Mouse (Mus musculus) CD4-positive, CD25-positive, alpha-beta regulatory T cell, adult 2 months (primary cell): ENCODE data around the gene Pidd1.
"Not testable (repeated sequence)": the region's sequence is repeated elsewhere in the genome, so short reads cannot be mapped to it uniquely, and the experiment has no call there.

Source experiments
- DNase-seq: peaks from one replicate; pipeline ENCODE4 v3.0.0-alpha.2; 2012; ENCODE audit warnings: low read depth, low spot score

The Pidd1 gene

DNA sequence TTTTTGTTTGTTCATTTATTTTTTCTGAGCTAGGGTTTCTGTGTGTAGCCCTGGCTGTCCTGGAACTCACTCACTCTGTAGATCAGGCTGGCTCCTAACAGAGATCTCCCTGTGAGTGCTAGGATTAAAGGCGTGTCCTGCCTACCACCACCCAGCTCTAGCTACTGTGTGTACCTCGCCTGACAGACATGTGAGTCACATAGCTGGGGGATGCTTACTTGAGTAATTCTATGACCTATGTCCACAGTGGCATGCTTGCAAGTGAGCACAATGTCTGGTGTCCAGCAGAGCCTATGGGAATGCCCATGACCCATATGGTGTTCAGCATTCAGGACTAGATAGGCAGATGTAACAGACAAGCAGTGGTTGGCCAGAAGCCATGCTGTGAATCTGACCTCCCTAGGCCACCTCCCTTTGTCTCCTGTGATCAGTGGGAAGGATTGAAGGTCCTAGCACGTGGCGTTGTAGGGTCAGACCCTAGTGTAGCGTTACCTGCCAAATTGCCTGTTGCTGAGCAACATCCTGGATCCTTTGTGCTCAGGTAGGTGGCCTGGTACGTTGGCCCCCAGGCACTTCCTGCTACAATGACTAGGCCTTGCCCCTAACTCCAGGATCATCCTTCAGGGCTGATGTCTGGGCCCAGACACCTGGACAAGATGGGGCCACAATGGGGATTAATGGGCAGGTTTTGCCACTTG lies 27.5 kb downstream of the Pidd1 start:
- DNase-seq, result no peak

DNA sequence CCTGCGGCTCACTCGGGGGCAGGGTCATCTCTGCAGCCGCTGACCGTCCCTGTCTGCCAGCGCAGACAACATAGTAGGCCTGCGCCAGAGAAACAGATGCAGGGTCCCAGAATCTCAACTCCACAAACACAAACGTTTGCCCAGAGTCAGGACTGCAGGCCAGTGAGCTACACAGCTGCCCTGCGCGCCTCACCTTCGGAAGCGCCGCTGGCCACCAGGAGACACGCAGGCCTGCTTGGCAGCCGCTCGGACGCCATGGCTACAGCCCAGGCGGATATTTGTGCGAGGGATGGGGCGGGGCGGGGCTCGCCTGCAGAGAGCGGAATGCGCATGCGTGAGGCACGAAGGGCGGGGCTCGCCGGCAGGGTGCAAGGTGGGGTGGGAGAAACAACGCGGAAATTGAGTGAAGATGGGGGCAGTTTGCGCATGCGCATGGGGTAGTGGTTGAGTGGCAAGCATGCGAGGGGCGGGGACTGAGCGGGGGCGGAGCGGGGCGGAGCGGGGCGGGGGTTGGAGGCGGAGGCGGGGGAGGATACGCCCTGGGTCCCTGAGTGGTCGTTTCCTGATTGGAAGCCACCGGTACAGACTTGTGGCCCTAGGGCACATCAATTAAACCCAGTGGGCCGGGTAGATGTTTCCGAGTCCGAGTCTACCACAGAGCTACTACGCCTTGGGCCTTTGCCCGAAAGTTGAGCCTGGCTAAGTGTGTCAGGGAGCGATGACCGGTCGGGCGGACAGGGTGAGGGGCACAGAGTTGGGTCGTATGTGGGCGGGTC lies 29.8 kb downstream of the Pidd1 start, which contains the start of gene Gatd1:
Gene Gatd1 (minus strand): TSS at position 328 of the 776 bp plus-strand sequence.
- DNase-seq, result peak; percentile 100

DNA sequence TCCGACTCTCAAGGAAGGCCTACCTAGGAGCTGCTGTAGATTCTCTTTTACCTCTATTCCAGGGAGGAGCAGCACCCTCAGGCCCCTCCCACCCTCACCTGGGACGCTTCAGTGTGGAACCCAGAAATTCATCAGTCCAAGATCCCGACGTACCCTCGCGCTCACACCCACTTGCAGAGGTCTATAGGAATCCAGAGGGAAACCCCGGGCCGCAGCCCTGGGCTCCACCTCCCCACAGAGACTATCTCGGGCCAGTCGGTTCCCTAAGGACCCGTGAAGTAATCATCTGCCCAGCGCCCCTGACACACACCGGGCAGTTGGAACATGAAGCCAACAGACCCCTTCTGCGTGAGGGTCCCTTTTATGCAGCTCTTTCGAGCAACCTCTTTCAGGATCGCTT lies 30.5 kb downstream of the Pidd1 start:
- no peak for DNase-seq

DNA sequence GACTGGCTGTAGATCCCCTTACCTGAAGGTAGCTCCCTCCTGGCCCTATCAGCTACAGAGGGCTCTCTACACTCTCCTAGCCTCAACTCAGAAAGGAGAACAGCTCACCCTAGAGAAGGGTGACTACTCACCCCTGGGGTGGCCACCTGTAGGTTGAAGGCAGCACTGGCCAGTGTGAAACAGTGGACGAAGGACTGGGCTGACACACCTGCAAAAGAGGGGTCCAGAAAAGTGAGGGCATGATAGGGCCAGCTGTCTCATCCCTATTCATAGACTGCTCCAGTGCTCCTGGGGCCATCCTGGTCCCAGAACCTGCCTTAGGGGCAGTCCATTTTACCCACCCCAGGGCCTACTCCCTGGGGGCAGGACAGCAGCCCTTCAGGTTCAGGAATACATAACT lies 32.2 kb downstream of the Pidd1 start:
- DNase-seq, result no peak

DNA sequence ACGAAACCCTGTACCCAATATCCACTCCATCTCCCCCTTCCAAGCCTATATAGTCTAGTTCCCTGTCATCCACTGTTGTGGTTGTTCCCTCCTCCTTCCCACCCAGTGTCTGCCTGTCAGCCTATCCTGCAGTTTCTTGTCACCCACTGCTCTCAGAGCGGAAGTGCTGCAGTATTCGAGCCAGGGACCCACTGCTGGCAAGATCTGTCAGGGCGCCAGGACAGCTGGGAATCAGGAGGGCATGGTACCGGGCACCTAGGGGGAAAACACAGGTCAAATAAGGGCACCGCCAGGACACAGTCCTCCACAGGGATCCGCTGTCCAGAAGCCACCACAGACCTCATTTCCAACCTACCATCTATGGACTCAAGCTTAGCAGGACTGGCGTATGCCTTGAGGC lies 33.2 kb downstream of the Pidd1 start:
- no peak for DNase-seq

DNA sequence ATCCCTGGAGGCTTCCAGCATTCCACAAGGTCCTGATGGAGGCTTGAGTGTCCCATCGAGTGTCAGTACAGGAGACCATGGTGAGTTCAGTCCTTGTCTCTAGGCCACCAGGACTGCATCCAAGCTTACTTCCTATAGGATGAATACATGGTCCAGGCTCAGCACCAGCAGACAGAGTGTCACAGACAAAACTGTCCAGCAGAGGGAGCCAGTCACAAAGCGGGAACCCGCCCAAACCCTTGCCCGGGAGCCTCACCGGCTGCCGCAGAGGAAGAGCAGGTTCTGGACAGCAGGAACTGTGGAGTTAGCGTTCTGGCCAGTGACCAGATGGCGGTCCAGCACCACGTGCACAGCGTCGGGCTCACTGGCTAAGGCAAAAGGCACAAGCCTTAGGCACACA lies 35.0 kb downstream of the Pidd1 start:
- peak; percentile 88 for DNase-seq

DNA sequence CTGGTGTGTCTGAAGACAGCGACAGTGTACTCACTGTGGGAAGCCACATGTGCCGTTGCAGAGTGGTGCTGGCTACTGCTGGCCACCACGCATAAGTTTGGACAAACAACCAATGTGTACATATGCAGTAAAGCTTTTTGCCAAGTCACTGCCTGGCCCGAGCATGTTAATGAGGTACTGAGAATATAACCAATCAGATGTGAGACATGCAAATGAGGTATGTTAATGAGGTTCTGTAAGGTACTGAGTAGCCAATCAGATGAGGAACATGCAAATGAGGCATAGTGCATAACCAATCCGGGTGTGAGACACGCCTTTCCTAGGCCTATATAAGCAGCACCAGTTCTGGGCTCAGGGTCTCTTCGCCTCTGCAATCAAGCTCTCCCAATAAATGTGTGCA lies 36.2 kb downstream of the Pidd1 start:
- not testable (repeated sequence) for DNase-seq

DNA sequence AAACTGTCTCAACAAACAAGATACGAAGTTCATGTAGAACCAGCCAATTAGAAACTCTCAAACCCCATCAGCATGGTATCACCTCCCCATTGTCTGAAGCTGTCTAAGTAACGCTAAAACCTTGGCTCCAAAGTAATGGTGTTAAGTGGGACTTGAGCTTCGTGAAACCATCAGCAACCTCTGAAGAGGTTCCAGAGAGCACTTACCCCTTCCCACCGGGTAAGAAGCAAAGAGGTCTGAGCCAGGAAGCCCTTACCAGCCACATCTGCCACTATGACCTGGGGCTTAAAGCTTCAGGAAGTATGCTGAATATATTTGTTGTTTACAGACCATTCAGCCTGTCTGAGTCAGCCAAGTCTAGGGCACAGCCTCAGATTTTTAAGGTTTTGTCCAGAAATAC lies 38.4 kb downstream of the Pidd1 start:
- DNase-seq, result no peak

DNA sequence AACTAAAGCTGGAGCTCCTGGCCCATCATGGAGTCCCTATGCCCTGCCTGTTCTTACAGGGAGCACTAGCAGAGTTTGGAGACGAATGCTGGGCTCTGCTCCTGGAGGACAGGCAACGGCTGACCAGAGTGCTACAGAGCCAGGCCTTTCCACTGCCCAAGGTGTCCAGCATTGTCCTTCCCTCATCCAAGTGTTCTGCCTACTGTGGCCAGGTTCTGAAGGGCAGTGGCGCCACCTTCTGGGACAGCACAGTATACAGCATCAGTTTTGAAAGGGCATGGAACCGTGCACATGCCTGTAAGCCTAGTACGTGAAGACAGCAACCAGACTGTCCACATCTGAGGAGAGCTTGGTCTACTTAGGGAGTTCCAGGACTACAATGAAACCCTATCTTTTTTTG lies 40.5 kb downstream of the Pidd1 start:
- DNase-seq, result peak; percentile 80

DNA sequence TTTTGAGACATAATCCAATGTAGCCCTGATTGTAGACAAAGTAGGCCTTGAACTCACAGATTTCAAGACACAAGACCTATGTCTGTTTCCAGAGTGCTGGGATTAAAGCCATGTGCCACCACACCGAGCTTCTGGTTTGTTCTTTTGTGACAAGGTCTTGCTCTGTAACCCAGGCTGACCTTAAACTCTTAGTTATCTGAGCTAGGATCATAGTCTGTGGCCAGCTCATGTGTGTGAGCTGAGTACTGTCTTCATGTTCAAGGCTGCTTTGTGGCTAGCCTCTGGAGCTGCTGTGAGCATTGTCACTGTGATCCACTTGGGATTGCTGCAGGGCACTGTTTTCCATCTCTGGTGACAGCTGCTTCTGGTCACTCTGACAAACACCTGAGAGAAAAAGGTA lies 48.5 kb downstream of the Pidd1 start:
- no peak for DNase-seq

DNA sequence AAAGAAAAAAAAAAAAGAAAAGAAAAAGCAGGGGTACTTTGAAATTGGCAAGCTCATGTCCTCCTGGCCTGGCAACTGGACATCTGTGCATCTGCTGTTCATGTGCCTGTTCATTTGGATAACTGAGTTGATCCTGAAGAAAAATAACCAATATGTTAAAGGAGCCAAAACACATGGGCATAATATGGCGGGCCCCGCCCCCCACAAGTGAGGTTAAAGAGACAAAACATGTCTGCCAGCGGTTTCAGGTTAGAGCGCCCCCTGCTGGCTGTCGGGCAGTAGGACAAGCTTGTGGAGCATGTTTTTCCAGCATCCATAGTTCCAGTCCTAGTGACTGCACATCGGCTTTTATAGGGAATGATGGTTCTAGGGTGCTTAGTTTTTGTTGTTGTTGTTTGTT lies 49.1 kb downstream of the Pidd1 start:
- peak; percentile 86 for DNase-seq

DNA sequence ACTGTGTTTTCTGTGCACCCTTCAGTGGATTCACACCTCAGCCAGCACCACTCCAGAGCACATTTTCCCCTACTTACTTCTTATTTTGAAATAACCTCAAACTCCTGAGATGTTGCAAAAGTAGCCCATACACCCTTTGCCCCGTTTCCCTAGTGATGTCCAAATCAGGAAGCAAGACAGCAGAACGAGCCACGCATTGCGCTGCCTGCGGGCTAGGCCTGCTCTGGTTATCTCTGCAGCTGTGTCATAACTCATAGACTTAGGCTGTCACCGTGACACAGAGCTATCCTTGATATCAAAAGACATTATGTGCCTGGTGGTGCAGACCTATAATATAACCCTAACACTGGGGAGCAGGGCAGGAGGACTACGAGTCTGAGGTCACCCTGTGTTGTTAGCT lies 49.7 kb downstream of the Pidd1 start:
- no peak for DNase-seq

DNA sequence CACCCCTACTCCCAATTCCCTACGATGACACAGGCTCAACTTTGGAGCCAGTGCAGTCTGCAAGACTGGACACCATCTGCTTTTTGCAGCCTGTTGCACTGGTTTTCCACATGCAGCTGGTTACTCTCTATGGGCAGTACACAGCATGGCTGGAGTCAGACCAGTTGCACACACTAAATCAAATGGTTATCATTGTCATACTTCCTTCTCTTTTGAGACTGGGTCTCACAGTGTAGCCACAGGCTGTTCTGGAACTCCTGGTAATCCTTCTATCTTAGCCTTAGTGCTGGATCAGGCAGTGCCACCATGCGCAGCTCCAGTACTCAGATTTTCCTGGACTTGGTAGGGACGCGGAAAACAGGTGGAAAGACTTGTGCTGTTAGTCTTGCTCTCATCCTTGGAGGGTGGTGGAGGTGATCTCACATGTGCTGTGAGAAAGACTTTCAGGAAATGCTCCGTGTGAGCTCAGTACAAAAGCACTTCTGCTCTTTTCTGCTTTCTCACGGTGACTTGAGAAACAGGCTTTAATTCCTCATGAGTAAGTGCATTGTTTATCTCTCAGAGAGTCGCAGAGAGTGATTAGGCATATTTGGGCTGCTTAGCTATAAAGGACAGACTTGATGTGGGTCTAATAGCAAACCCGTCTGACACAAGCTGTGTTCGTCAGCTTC lies 51.1 kb downstream of the Pidd1 start:
- peak; percentile 20 for DNase-seq

DNA sequence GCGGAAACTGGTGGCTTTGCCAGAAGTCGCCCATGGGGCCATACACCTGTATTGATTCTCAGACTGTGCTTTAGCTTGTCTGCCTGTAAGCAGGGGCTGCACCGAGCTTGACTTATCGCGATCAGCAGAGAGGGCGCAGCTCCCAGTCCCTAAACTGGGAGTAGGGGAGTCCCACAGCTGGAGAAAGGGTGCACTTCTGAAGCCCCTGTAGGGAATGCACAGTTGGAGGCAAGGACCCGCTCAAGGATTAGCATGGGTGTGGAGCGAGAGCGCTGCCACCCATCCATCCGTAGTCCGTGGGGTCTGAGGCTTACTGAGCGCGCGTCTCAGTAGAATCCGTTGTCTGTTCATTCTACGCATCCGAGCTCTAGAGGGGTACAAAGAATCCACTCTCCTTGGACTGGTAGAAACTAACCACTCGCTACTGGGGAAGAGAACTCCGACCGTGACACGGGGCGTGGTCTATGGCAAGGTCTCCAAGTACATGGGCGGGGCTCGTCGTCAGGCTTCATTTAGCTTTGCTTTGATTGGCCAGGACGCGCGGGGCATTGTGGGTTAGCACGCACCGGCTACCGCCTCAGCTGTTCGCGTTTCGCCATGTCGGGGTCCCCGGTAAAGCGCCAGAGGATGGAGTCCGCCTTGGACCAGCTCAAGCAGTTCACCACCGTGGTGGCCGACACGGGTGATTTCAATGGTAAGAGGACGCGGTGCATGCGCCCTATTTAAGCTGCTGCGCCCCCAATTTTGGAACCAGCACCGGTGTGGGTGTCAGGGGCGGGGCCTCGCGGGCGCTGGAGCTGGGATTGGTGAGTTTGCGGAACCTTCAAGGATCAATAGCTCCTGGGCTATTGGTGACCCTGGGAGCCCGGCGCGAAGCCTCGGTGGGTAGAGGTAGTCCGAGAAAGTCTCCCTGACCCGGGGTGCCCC lies 51.9 kb downstream of the Pidd1 start, which contains the start of gene Taldo1:
Gene Taldo1 (plus strand): TSS at position 575 of the 927 bp plus-strand sequence.
- DNase-seq, result peak; percentile 96

DNA sequence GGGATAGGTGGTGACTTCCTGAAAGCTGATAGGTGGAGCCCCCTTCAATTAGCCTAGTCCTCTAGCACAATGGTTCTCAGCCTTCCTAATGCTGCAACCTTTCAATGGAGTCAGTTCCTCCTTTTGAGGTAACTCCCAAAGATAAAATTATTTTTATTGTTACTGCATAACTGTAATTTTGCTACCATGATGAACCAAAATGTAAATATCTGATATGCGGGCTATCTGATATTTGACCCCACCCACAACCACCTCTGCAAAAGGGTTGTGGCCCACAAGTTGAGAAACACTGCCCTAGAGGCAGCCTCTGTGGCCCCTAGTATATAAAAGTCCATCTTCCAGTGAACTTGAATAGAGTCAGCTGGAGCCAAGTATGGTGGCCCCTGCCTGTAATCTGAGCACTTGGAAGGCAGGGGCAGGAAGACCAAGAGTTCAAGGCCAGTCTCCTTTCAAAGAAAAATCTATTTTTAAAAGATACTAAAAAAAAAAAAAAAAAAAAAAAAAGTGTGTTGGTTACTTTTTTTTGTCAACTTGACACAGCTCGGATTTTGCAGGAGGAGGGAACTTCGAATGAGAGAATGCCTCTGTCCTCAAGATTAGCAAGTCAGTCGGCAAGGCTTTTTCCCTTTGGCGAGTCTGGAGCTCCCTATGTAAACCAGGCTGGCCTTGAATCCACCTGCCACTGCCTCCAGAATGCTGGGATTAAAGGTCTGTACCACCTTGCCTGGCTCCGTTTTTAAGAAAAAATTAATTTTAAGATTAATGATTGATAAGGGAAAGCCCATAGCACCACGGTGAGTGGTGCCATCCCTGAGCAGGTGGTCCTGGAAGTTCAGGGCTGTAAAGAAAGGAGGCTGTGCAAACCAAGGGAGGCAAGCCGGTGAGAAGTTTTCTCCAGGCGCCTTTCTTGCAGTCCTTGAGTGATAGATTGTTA lies 53.2 kb downstream of the Pidd1 start:
- DNase-seq, result no peak

DNA sequence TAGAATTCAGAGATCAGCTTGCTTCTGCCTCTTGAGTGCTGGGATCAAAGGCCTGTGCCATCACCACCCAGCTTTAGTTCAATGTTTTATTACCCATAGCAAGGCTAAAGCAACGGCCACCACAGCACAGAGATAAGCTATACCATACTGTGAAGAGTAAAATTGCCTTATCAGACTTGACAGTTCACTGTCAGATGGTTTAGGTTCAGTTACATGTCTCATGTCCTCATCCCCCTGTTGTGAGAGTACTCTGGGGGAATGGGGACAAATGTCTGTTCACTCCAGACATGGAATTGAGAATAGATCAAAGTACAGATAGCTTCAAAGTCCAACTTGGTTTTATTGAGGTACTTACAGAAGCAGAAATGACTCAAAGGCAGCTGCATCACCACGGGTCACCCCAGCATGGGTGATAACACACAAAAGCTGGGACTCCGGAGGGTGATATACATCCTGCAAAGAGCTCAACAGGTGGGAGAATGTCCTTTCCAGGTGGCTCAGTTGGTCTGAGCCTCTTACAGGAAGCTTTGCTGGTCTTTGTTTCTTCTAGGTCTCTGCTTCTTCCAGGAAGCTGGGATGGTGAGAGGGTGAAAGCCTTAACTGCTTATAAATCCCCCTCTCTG lies 55.2 kb downstream of the Pidd1 start:
- DNase-seq, result no peak
